Mouse (Mus musculus) R1 (cell line): Measurements from ENCODE around the gene Atxn1.

Source experiments
- DNase-seq: peaks from one replicate; pipeline ENCODE4 v3.0.0-alpha.2; 2018; ENCODE audit warnings: low read depth, low spot score

Atxn1 gene

GRCm38 (mm10) chr13:45528787-45529186 is 436.0 kb downstream of the Atxn1 start:
- DNase-seq, result no peak

- no peak for DNase-seq
Observed at GRCm38 (mm10) chr13:45527232-45527964, 437.4 kb downstream of the Atxn1 start.

- DNase-seq, result no peak
Observed at GRCm38 (mm10) chr13:45526230-45526629, 438.6 kb downstream of the Atxn1 start.

GRCm38 (mm10) chr13:45524791-45525435 is 439.9 kb downstream of the Atxn1 start:
- DNase-seq, result no peak

- no peak for DNase-seq
Observed at GRCm38 (mm10) chr13:45524305-45524704, 440.5 kb downstream of the Atxn1 start.

GRCm38 (mm10) chr13:45516501-45517393 is 448.1 kb downstream of the Atxn1 start:
- DNase-seq, result peak; percentile 76

GRCm38 (mm10) chr13:45514832-45515422 is 449.9 kb downstream of the Atxn1 start:
- no peak for DNase-seq

- DNase-seq, result no peak
Observed at GRCm38 (mm10) chr13:45514115-45514514, 450.7 kb downstream of the Atxn1 start.

GRCm38 (mm10) chr13:45513009-45513984 is 451.5 kb downstream of the Atxn1 start:
- no peak for DNase-seq

- no peak for DNase-seq
Observed at GRCm38 (mm10) chr13:45512531-45512930, 452.3 kb downstream of the Atxn1 start.

- DNase-seq, result no peak
Observed at GRCm38 (mm10) chr13:45511706-45512435, 452.9 kb downstream of the Atxn1 start.

- no peak for DNase-seq
Observed at GRCm38 (mm10) chr13:45509366-45509765, 455.4 kb downstream of the Atxn1 start.

GRCm38 (mm10) chr13:45508495-45508894 is 456.3 kb downstream of the Atxn1 start:
- DNase-seq, result peak; percentile 29

GRCm38 (mm10) chr13:45507274-45508229 is 457.3 kb downstream of the Atxn1 start, which contains the start of gene Gmpr:
TSS of gene Gmpr (plus strand) at chr13:45507444.
- peak; percentile 85 for DNase-seq

GRCm38 (mm10) chr13:45505546-45505945 is 459.3 kb downstream of the Atxn1 start:
- DNase-seq, result no peak

GRCm38 (mm10) chr13:45502791-45503190 is 462.0 kb downstream of the Atxn1 start:
- DNase-seq, result no peak

- no peak for DNase-seq
Observed at GRCm38 (mm10) chr13:45499906-45500305, 464.9 kb downstream of the Atxn1 start.
